Mouse (Mus musculus) layer of hippocampus, adult 18-20 months (tissue): Measurements from ENCODE around the gene Gm10198. TPM values are rescaled to one million over a fixed set of nuclear protein-coding genes. Genes with fewer than 3 reads are reported as not detected.

Experiments
- DNase-seq, 2 experiments: peaks; one replicate each; pipeline ENCODE4 v3.0.0; 2022; ENCODE audit warnings: low spot score in 2 of 2
- long read RNA-seq: library from polyadenylated mRNA; stranded (forward); transcript quantifications from one replicate; pipeline ENCODE4 v2.0.0, GENCODE M21; 2021
- total RNA-seq, 2 experiments: library from RNA; stranded (reverse); gene quantifications; 2 replicates each; pipeline ENCODE4 v1.2.3; 2021

Gene Gm10198
- not detected for total RNA-seq
- long read RNA-seq, result 0 reads

DNA sequence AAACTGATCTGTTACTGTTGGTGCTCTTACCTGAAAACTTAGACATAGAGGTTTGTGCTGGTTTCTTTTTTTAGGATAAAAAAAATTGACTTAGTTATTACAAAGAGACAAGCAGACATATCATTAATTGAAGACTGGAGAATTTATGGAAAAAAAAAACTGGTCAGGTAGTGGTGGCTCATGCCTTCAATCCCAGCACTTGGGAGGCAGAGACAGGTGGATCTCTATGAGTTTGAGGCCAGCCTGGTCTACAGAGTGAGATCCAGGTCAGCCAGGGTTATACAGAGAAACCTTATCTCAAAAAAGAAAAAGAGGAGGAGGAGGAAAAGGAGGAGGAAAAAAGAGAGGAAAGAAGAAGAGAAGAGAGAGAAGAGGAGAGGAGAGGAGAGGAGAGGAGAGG, at the start of gene Gm10198:
Gene Gm10198, plus strand, starts transcription at position 301 of the 400 bp plus-strand sequence.
- no peak for DNase-seq

- DNase-seq, result no peak
Measured at GRCm38 (mm10) chr13:111545286-111545685, 47.3 kb upstream of the Gm10198 start.

DNA sequence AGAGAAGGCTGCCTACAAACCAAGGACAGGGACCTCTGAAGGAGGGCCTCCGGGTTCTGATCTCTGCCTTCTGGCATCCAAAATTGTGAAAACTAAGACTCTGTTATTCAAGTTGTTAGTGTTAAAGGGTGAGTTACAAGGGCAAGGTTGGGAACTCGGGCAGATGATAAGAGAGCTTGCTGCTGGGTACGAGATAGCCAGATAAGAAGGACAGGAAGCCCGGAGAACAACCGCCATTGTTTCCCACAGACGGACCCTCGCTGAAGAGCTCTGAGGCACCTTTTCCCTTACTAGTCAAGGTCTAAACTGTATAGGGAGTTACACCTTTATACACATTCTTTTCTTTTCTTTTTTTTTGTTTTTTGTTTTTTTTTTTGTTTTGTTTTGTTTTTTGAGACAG, 39.8 kb upstream of the Gm10198 start:
- no peak for DNase-seq

GRCm38 (mm10) chr13:111553182-111553581, 39.4 kb upstream of the Gm10198 start:
- no peak for DNase-seq

GRCm38 (mm10) chr13:111553941-111554340, 38.6 kb upstream of the Gm10198 start:
- no peak for DNase-seq

DNA sequence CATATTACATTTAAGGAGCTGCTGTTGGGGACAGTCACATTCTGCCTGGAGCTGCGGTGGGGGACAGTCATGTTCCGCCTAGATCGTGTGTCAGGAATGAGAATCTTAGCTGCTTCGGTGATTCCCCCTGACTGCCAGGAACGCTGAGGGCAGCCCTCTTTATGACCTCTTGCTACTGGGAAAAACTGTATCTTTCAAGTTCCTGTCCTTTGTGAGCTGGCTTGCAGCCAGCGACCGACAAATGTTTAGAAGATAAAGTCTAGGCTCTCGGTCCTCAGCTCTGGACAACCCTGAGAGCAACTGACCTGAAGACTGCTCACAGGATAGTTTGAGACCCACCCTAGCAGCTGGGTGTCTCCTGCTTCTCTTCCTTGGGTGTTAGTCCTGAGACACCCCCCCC, 37.3 kb upstream of the Gm10198 start:
- DNase-seq, result no peak

GRCm38 (mm10) chr13:111556375-111556774, 36.2 kb upstream of the Gm10198 start:
- DNase-seq, result no peak

DNA sequence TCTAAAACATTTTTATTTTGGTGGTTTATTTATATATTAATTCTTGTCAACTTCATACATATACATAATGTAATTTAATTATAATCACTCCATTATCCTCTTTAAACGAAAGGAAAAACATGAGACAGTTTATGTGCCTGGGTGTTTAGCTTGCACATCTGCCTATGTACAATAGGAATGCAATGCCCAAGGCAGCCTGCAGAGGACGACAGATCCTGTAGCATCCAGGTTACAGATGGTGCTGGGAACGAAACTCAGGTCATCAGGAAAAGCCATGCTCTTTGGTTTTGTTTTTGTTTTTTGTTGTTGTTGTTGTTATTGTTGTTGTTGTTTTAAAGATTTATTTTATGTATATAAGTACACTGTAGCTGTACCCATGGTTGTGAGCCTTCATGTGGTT, 32.4 kb upstream of the Gm10198 start:
- no peak for DNase-seq

GRCm38 (mm10) chr13:111562595-111562994, 30.0 kb upstream of the Gm10198 start:
- DNase-seq, result no peak

DNA sequence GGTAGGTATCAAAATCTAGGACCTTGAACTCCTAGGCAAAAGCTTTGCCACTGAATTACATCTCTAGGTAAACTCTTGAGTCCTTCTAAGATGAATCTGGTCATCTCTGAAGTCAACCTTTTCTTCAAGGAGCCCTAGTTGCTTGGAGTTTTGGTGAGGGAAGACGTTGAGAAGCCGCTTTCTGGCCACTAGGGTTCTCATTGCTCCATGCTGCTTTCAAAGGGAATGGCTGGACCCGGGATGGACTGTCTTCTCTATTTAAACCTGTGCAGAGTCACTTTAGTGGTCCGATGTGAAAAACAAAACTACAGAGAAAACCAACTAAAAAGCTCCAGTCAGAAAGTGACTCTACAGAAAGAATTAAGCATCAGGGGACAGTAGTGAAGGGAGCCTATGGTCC, 18.4 kb upstream of the Gm10198 start:
- DNase-seq, result no peak

DNA sequence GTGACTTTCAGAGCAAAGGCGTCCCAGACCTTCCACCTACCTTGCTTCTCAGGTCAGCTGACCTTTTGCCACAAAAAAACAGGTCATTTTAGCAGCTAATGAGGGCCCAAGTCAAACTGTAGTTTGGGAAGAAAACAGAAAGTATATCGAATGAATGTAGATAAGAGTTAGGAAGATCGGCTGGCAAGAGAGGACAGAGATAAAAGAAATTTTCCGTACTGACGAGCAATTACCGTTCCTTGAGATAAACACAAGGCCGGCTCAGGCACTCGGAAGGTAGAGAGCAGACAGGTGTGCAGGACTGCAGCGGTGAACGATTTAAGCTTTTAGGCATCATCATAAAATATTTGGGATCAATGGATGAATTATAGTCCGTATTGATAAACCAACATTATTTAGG, 15.4 kb upstream of the Gm10198 start:
- DNase-seq, result no peak

DNA sequence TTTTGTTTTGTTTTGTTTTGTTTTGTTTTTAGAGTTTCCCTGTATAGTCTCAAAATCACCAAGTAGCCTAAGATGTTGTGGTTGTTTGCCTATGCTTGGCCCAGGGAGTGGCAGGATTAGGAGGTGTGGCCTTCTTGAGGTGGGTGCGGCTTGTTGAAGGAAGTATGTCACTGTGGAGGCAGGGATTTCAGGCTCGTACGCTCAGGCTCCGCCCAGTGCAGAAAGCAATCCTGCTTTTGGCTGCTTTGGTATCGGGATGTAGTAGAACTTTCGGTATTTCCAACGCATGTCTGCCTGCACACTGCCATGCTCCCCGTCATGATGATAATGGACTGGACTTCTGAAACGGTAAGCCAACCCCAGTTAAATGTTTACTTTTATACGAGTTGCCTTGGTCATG, 12.5 kb upstream of the Gm10198 start:
- no peak for DNase-seq

GRCm38 (mm10) chr13:111598111-111598510, 5.5 kb downstream of the Gm10198 start:
- DNase-seq, result no peak

GRCm38 (mm10) chr13:111601383-111601782, 8.8 kb downstream of the Gm10198 start:
- DNase-seq, result no peak

DNA sequence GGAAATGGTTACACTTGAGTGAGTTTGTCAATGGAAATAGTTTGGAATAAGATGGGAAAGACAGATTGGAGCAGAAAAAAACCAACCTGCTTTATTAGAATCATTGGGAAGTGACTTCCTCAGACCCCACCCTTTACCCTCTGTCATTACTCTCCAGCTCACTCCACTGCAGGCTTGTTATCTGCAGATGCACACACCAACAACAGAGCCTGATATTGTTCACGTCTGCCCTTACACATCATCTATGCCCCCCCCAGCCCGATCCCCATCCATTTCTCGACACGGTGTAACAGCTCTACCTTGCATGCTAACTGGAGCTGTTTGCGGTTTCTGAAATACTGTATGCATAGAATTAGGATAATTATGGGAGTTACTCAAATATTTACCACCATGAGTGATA, 12.2 kb downstream of the Gm10198 start:
- no peak for DNase-seq

DNA sequence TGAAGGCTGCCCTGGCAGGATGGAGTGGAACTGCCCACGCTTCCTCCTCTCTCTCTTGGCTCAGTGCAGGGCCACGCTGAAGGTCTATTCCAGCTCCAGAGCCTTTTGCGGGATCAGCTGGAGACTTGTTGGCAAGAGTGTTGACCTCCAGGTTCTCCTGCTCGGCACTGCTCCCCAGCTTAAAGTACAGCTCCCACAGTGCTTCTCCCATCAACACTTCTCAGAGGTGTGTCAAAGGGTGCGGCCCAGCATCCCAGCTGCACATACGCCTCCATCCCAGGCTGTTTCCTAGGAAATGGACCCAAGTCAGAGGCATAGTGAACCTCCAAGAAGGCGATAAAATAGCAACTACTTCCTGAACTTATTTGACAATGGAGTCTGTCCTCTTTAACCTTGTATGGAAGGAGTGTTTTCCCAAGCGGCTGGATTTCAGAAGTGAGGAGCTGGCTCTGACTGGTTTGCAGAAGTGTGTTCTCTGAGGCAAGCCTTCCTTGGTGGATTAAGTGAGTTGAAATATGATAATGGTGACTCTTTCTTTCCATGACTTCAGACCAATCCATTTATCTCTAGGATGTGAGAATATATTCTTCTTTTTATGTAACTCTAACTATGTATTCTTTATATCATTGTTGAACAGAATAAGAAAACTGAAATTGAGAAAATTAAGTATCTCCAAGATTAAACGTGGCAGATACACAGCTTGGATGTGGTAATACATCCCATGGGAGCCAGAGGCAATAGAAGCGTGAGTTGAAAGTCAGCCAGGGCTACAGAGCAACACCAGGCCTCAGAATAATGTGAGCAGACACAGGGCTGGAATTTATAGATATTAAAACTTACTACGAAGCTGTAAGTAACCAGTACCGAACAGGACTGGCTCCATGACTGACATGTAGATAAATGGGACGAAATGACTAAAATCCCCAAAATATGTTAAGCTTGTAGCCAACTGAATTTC, 23.9 kb downstream of the Gm10198 start:
- DNase-seq, result no peak

DNA sequence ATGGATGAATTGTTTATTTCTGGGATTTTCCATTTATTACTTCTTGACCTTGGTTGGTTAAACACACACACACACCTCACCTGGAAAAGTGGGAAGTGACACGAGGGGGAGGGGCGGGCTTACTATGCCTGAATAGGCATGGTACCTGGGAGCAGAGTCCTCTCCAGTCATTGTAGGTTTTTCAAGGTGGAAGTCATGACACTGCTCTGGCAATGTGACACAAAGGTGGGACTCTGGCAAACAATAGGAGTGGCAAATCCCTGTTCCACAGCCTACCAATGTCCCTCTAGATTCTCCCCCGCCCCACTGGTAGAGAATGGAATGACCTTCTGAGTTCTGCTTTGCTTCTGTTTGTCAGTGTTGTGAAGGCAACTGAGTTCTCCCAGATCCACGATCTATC, 27.8 kb downstream of the Gm10198 start:
- DNase-seq, result no peak

DNA sequence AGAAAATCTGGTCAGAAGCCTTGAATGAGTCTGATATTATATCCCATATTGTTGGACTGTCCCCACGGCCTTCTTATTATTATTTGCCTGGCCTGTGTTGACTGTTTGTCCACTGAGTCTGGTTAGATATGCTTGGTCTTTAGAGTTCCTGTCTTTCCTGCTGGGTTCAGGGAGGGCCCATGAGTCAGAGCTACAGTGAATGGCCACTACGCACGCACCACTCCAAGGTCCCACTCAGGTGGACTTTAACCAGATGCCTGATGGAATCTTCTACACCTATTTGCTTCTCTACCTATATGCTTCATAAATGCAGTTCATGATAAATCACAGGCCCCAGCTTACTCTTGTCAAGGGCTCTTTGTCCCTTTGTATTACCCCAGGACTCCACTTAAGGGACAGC, 29.8 kb downstream of the Gm10198 start:
- no peak for DNase-seq

DNA sequence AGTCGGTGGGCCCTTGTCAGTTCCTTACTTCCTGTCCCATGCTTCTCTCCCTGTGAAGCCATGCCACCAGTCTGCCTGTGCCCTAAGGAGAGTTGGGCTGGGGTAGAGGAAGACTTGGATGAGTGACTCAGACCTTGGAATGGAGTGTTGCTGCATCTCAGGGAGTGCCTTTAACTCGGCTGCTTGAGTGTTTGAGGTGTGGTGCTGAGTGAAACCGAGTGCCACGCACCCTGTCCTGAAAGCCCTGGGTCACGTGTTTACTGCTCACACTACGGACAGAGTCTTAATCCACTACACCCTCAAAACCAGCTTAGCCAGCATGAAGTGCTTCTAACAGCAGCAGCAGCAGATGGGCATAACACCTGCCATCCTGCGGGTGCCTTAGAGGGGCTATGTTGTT, 30.5 kb downstream of the Gm10198 start:
- DNase-seq, result no peak

- no peak for DNase-seq
Measured at GRCm38 (mm10) chr13:111624115-111624514, 31.5 kb downstream of the Gm10198 start.

DNA sequence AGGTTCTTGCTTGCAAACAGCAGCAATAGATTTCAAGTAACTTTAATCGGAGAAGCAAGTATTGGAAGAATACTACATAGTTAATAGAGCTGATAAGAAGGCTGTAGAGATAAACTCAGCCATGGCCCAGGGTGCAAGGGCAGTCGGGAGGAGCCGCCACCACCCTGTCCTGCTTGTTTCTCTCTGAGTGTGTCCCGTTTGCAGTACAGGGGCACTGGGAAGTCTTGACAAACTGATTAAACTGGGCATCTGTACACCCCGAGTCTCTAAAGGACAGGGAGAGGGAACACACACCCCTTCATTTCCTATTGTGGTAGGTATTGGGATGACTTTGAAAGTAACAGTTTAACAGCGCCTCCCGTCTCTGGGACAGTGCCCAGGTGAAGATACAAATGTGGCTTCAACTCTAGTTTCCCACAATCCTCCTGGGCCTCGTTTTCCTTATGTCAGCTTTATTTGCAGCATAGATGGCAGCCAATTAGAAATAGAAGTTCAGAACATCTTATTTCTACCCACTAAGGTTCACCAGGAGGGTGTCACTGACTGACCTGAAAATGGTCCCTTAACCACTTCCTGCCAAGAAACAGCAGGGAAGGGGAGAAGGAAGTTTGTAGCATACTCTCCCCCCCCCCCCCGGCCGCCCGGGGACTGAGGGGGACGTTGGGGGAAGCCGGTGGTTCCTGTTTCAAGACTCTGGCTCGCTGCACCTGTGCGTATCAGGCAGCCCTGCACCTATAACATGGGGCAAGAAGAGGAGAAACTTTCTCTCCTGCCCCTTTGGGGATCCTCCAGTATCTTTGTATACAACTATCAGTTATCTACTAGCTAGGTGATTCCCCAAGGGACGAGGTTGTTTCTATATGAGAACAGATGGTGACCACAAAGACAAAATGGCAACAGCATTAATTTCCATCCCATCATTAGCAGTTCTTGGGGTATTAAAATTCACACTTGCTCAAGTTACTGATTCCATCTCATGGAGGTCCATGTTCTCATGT, 41.9 kb downstream of the Gm10198 start:
- DNase-seq, result no peak

- DNase-seq, result no peak
Measured at GRCm38 (mm10) chr13:111640319-111640718, 47.7 kb downstream of the Gm10198 start.
